Mouse (Mus musculus): ENCODE results near the gene Map2k3. TPM values are rescaled to one million over a fixed set of nuclear protein-coding genes. Genes with fewer than 3 reads are reported as not detected.

Map2k3 gene
- total RNA-seq, 2 experiments from 2014 or later: 71.7 to 116 TPM

DNA sequence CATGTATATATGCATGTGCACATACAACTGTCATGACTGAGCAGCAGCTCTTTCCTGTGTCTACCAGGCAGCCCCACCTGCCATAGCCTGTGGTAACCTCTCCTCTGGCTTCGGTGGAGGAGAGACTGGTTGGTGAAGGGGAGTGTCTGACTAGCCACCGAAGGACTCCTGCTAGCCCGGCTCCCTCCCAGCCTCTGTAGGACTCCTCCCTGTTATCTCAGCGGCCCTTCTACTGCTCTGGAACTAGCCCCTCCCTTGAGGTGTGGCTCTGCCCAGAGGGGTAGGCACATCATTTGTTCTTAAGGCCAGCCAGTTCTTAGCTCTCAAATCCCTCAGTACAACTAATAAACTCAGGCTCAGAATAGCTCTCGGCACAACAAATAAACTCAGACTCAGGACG, 7.3 kb upstream of the Map2k3 start:
- no peak for DNase-seq (ENCODE audit: low spot score in 2 of 2)

DNA sequence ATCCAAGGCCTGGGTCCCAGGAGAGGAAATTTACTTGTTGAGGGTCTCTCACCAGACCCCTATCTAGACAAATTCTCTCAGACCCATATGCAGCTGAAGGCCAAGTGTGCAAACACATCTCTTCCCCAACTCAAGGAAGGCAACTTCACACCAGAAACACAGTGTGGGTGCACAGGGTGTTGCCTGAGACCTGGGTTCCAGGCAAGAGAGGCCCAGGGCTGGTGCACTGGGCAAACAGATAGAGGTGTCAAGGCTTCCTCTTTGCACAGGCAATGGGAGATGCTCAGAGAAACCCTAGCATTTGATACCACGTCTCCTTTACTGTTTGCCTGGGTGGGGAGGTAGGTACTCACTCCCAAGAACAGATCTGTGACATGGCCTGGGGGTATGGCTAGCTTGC, 6.9 kb upstream of the Map2k3 start:
- DNase-seq (ENCODE audit: low spot score in 2 of 2): no peak

DNA sequence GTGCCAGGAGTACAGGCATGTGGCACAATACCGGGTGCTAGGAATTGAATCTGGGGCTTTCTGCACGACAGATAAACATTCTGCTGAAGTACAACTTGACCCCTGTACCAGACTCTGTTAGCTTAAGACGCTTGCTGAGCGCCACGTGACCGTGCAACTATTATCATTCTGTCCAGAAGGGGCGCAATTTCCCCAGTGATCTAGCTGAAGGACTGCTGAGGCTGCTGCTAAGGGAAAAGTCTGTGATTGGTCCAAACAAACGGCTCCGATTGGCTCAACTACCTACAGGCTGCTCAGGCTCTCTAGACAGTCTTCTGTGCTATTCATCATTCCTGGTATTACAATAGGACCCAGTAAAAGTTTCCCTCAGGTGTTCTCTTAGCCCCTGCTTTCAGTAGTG, 4.6 kb upstream of the Map2k3 start:
- DNase-seq (ENCODE audit: low spot score in 2 of 2): peak; percentile 82 to 83

DNA sequence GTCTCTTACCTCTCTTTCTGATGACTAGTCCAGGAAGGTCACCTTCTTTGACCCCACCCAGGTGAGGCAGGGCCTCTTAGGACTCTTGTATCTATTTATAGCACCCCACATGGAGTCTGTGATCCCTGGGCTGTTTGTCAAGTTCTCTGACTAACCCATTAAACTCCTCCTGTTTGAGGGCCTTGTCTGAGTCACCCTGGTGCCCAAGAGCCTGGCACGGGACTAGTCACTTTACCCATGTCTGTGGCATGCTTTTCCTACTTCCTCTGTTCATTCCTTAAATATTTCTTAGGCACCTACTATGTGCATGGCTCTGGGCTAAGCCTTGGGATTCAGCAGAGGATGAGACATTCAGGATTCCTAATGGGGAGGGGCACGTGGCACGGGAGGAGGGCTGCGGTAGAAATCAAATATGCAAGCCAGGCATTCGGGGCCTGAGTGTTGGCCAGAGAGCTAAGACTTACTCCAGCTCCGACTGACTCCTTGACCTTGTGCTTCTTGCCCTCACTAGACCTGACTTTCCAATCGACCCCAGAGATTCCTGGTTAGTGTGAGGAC, 1.0 kb upstream of the Map2k3 start:
- no peak for DNase-seq (ENCODE audit: low spot score in 2 of 2)

DNA sequence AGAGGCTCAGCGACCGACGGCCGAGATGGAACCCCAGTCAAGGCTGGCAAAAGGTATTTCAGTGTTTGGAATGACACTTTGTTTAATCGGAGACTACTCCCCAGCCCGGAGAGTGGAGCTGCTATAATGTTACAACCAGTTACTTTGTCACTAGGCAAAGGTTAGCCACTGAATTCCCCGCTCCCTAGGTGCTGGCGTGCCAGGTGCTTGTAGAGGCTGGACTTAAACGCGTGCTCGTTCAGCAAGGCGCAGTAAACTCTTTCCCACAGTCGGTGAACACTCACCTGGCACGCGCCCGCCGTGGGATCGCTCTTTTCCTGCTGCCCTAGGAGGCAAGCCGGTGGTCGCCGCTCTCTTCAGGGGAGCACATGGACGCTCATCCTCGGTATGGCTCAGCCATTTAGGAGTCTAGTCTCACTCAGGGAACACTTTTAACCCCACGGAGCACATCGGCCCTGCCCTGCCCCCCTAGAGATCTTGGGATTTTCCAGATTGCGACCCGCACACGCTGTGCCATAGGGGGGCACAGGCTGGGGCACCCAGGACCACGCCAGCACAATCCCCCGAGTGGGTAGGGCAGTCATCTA, 458 bp upstream of the Map2k3 start:
- peak in 1 of 2 experiments; percentile 48 for DNase-seq (ENCODE audit: low spot score in 2 of 2)

DNA sequence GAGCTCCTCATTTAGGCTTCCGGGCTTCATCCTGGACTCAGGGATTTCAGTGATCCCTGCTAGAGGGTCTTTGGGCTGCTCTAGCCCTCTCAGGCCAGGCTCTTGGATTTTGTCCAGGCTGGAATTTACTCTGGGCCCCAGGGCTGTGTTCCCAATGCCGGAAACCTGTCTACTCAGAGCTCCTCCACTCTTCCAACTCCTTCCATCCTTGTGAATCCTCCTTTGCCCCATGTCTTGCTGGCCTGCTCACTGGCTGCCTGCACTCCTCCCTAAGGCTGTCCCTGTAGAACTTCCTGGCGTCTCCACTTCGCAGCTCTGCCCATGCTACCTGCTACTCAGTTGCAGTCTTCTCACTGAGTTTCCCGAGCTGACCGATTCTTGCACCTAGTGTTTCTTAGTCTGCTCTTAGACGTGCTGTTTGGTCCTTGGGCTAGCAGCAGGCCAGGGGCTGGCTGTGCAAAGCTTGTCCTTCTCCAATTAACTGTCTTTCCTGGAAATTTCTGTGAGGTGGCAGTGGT, 729 bp downstream of the Map2k3 start:
- DNase-seq (ENCODE audit: low spot score in 2 of 2): no peak

DNA sequence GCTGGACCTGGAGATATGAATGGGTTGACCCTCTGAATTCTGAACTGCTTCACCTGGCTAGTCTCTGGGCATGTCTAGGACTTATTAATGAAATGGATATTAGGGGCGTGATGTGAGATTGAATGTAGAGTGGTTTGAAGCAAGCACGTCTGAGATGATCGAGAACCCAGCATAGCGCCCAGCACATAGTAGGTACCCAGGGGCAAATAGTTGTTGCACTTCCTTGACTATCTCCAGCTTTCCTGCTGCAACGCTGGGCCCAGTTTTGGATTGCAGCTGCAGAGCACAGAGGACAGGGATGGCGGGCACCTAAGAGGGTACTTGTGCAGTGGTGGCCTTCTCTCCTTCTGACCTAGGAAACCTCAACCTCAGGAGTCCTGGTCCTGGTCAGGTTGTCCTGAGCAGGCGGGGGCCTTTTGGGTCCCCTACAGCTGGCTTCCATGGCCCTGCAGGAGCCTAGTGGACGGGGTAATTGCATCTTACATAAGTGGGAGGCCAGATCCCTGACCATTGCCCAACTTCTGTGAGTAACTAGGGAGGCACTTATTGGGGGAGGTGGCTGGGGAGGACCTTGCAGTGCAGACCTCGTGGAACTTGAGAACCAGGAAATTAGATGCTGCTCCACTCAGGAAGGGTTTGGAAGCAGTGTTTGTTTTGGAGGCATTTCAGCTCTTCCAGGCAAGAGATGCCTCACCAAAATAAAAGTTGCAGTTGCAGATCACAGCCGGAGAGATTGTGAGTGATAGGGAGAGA, 1.5 kb downstream of the Map2k3 start:
- DNase-seq (ENCODE audit: low spot score in 2 of 2): no peak

DNA sequence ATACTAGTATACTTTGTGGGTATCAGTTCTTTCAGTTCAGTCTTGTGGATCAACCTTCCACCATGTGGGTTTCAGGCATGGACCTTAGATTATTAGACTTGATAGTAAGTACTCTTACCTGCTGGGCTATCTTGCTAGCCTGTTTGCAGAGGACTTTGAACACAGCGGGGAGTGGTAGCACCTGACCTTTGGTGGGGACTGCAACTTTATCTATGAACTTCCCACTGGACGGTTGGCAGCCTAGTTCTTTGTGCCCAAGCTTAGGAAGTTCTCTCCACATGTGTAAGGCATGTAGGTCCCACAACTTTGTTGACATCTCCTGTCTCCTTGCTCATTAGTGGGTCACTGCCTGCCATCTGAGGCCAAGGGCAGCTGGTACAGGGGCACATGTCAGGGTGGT, 3.0 kb downstream of the Map2k3 start:
- DNase-seq (ENCODE audit: low spot score in 2 of 2): no peak

DNA sequence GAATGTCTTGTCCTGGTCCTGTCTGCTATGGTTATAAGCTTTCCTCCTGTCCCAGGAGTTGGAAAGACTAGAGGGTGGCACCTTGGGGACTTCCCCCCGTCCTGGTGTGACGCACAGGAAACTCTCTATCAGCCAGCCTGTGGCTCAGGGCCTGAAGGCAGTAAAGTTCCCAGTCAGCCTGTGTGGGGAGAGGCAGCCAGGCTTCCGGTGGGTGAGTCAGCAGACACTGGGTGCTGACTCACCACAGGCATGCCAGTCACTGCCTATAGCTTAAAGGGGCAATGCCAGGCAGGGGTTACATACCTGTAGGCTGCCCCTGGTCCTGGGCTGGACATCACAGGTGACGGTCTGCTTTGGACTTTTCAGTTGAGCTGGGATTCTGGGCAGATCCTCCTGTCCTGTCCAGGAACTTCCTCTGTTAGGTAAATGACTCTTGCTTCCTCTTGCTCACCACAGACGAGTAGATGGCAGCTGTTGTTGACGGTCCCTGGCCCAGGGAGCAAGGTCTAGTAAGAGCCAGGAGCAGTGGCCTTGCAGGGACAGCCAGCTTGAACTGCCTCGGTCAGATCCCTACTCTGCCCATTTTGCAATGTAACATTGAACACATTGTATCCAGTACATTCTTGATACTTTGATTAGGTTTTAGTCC, 3.6 kb downstream of the Map2k3 start:
- DNase-seq (ENCODE audit: low spot score in 2 of 2): peak; percentile 62 to 75

DNA sequence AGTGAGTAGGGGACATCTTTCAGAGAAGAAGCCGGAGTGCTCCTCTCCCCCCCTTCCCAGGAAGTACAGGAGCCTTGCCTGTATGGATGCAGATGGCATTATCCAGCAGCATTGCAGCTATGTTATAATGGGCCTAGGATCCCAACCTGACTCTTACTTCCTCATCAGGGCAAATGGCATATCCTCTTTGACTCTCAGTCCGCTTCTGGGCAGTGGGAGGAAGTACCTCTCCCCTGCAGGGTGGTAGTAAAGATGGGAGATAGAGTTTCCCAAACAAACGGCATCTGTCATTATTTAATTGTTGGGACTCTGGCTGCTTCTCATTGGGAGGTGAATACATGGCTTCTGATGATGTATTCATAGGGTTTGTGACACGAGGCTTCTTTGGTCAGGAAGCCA, 4.1 kb downstream of the Map2k3 start:
- no peak for DNase-seq (ENCODE audit: low spot score in 2 of 2)

DNA sequence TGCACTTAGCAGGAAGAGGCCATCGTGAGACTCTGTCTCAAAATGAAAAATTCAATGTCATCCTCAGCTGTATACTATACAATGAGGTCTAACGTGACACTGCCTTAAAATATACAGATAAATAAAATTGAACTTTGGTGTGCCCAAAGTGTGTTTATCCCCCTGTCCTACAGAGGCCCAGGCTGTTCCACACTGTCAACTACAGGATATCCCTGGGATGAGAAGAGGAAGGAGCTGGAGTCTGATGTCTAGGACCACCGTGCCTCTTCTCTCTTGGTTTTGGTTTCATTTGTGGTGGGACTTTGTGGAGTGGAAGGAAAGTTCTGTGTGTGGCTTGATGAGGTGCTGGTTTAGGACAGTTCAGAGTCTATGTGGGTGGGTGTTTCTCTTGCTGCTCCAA, 5.8 kb downstream of the Map2k3 start:
- DNase-seq (ENCODE audit: low spot score in 2 of 2): no peak

DNA sequence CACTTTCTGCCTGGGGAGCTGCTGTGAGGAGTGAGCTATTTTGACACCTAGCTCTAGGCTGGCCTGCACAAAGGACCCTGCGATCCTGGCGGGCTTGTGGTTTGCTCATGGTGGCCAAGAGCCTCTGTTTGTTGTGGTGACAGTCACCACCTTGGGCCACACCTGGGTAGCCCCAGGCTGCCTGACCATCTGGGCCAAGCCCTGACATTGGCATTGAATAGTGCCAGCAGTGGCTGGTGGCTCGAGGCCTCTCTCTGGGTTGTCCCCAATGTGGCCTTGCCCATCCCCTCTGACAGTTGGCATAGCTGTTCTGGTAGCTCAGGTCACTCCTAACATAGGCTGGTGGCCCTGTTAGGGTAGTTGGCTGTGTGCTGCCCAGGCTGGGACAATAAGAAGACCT, 7.7 kb downstream of the Map2k3 start:
- DNase-seq (ENCODE audit: low spot score in 2 of 2): no peak

DNA sequence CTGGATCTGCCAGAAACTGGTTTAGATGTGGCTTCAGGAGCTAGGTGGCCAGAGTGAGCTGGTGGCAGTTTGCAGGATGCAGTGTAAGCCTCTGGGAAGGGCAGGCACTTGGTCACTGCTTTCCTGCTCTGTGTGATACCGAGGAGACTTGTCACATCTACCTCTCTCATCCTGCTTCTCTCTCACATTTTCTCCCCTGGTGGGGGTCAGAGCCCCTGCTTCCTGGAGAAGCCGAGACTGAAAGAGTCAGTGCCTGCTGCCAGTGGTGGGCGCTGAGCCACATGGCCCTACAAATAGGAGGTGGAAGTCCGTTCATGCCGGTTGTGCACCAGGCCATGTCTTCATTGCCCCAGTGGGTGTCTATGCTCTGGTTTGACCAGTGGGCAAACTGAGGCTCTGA, 8.7 kb downstream of the Map2k3 start:
- no peak for DNase-seq (ENCODE audit: low spot score in 2 of 2)

DNA sequence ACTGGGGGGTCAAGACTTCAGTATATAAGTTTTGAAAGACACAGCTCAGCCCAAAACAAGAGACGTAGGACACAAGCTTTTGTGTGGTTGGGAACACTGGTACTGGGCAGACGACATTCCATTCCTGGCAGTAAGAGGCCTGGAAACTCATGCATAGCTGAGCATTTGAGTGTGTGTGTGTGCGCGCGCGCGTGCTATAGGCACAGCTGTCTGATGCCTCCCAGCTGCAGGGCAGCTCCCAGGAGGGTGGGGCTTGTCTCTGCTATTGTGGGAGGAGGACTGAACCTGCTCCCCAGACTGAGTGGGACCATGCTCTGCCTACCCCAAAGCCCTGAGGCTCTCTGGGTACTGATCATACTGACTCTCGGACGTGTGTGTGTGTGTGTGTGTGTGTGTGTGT, 9.5 kb downstream of the Map2k3 start:
- DNase-seq (ENCODE audit: low spot score in 2 of 2): no peak

DNA sequence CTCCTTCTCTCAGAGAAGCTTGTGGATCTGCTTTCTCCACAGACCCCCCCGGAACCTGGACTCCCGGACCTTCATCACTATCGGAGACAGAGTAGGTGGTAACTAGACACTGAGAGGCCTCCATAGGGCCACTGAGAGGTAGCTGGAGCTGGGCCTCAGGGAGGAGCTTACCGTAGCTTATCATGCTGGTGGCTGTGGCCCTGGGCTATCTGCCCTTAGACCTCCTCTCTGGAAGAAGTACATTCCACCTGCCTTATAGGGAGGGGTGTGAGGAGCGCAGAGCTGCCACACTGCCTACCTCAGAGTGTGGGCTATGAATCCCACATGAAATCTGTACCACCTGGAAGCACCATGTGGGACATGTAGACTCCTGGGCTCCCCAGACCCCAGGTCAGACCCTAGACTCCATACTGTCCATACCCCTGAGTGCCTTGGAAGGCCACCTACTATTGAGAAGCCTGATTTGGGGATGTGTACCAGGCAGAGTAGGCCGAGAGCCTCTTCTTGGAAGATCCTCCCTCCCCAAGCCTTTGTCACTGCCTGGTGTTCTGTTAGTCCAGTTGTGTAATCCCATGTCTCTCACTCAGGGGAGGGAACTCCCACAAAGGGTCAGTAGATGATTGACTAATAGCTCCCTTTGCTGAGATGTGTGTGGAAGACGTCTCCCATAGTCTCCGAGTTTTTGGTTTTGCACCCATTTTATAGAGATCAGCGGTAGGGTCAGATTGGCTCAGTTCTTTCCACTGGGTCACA, 10.6 kb downstream of the Map2k3 start:
- DNase-seq (ENCODE audit: low spot score in 2 of 2): no peak

DNA sequence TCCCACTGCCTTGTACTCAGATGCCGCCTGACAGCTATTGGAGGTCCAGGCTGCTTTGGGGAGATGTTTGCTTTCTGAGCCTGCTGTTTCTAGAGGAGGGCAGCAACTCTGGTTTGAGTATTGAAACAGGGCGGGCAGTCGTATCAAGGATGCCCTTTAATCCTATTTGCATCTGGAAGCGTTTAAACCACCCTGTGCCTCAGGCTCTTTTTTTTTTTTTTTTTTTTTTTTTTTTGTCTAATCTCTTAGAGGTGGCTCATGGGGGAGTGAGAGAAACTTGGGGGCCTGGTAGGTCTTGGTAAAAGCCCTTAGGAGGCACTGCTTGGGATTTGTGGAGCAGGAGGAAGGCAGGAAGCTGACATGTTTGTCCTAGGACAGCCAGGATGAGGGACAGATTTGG, 13.2 kb downstream of the Map2k3 start:
- no peak for DNase-seq (ENCODE audit: low spot score in 2 of 2)

DNA sequence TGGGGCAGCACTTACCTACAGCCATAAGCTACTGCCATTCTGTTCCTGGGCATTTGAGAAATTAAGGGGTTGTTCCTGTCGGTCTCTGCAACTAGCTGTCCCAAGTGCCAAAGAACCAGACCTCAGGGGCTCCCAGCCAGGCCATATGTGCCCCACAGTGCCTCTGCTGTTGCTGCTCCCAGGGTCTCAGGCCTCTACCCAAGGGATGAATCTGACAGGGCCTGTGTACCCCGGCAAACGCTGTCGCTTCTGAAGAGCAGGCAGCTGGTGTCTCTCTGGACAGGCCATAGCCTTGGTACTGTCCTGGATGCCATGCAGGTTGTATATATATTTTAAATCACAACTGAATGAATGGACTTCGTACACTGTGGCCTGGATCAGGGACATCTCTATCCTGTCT, 20.1 kb downstream of the Map2k3 start:
- DNase-seq (ENCODE audit: low spot score in 2 of 2): no peak

DNA sequence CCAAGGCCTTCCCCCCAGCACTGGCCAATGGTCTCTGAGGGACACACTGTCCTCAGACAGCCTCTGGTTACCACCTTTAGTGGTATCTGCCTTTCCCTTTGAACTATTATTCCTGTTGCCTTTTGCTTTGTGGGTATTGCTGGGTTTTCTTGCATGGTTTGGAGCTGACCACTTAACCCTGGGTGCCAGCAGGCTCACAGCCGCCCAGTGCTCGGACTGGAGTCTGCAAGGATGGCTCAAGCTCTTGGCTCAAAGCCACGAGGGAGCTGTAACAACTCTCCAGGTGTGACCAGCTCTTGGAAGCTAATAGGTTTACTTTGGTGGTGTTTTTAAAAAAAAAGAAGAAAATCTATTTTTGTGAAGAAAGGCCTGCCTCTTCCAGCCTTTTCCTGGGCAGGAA, 20.5 kb downstream of the Map2k3 start:
- no peak for DNase-seq (ENCODE audit: low spot score in 2 of 2)

DNA sequence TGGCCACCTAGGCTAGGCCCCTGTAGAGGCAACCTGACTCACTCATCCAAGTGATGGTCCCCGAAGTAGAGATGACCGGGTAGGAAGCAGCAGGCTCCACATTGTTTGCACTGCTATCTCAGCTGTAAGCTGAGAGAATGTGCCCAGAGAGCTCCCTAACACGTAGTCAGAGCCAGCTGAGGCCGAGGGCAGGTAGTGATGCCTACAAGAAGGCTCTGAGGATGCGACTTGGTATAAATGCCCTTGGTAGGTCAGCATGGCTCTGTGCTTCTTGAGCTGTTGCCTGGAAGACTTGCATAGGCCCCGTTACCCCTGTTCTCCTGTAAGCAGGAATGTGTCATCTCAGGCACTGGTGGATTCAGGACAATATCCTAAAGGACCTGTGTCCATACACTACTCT, 21.2 kb downstream of the Map2k3 start:
- no peak for DNase-seq (ENCODE audit: low spot score in 2 of 2)

DNA sequence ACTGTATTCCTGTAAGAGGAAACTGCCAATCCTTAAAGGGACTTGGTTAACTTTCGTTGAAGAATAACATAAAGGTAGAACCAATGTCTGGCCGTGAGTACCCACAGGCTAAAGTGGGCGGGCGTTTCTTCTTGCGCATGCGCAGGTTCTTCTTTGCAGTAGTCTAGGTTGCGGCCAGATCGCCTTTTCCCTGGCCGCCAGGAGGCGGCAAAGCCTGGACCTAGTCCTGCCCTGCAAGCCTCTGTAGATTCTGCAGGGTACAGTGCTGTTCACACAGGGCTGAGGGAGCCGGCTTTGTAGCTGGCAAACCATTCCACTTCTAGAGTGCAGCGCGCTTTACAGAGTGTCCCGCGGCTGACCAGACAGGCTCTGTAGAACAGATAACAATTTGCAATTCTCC, 22.0 kb downstream of the Map2k3 start:
- peak; percentile 73 to 81 for DNase-seq (ENCODE audit: low spot score in 2 of 2)

All from adrenal gland, adult 18-20 months (tissue).